Mouse (Mus musculus): Measurements from ENCODE around the gene Ireb2.
"Not testable (repeated sequence)": the region's sequence is repeated elsewhere in the genome, so short reads cannot be mapped to it uniquely, and the experiment has no call there.

Ireb2 gene

DNA sequence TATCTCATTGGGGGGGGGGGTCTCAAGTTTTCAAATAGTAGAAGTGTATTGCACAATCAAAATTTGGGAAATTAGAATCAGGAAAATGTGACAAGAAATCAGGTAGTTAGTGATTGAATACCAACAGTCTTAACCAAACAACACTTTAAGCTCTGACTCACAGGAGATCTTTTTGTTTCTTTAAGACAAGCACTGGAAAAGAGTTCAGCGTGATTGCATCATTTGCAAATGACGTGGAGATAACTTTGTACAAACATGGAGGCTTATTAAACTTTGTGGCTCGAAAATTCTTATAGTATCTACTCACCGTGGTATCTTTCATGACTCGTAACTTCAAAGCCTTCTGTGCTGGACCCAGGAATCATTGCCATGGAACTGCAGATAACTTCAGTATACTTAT, 45.9 kb downstream of the Ireb2 start:
- DNase-seq: no peak

DNA sequence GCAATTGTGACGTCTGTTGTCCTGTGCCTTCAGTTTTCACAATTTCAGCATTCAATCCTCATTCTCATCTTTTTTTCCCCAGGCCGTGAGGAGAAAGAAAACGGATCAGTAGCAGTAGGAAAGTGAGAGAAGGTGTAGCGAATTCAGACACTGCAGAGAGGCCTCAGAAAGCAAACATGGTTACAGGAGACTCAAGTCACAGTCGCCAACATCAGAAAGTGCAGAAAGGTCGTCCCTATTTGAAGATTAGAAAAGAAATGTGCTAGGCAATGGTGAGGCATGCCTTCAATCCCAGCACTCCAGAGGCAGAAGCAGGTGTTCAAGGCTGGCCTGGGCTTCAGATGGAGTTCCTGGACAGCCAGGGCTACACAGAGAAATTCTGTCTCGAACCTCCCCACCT, 52.0 kb downstream of the Ireb2 start:
- DNase-seq: no peak

DNA sequence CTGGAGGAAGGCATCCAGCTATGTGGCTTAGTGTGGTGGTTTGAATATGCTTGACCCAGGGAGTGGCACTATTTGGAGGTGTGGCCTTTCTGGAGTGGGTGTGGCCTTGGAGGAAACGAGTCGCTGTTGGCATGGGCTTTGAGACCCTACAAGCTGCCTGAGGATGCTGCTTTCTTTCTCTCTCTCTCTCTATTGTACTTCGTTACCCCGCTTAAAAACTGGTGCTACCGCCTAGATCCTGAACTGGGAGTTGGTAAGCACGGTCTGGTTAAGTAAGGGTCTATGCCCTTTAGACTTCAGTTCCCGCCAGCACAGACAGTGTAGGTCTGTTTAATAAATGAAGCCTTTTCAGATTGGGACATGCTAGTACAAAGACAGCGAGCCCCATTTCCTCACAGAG, 52.8 kb downstream of the Ireb2 start:
- DNase-seq: no peak

DNA sequence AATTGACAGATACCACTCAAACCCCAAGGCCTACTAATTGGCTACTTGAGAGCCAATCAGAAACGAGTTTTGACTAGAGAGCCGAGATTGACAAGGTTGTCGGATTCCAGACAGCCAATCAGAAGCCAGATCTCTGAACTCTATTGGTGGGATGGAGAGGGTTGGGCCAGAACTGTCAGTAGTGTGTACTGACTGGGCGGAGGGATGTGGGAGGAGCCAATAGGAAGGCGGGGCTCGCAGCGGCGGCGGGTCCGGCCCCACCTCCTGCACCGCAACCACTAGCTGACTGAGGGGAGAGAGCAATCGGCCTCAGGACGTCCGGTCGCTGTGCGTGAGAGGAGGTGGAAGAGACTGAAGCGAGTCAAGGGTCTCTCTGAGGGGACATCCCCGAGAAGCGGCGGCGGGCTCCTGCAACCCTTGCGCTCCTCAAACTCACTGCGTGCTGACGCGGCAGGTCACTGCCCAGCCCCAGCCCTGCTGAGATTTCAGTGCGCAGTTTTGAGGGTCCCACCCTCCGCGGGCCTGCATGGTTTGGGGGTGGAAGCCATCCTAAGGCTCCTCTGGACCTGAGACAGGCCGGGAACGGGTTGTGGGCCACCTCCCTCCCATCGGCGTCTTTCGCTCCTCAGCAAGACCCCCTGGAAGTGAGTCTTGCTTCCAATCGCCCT, 53.6 kb downstream of the Ireb2 start, which contains the start of gene Hykk:
Gene Hykk (plus strand): TSS at position 274 of the 668 bp plus-strand sequence.
- peak; percentile 93 for DNase-seq

DNA sequence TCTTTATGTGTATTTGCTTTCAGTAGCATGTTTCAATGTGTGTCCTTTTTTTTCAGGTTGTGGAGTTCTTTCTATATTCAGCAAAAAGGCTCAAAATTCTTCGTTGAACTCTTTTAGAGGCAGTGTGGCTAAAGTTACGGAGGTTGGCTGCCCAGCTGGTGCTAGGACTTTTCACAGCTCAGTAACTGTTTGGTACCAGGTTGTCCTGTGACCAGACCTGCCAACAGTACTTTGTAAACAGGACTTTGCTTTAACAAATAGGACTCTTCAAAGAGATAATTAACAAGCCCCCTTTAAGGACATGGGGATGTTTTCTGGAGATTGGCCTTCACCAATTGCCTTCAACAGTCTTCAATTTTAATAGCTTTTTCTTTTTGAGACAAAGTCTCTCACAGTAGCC, 54.6 kb downstream of the Ireb2 start:
- DNase-seq: no peak

DNA sequence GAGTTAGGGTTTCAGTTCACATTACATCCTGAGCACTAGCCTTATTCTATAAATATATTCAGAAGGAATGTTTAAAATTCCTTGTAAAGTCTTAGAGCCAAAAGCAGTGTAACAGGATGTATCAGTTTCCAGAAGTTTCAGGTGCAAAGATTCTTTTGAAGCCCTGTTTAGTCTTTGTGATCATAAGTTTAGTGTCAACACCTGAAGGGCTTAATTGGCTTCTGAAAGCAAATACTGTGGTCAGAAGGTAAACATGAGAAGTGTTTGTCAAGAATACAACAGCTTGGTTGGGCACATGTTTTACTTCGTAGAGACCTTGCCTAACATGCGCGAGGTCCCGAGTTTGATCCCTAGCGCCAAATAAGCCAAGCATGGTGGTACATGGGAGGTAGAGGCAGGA, 55.2 kb downstream of the Ireb2 start:
- no peak for DNase-seq

DNA sequence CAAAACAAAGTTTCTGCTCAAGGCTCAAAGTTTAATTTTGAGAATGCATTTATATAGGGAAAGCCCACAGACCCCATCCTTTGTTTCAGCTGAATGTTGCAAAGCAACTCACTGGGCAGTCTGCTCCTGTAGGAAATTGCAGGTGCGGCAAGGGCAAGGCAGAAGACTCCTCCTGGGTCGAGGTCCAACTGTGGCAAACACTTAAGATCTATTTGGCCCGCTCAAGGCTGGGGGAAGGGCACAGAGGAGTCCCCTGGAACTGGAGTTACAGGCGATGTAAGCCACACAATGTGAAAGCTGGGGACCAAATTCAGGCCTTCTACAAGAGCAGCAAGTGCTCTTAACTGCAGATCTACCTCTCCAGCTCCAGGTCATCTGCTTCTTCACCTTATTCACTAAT, 56.4 kb downstream of the Ireb2 start:
- DNase-seq: no peak

DNA sequence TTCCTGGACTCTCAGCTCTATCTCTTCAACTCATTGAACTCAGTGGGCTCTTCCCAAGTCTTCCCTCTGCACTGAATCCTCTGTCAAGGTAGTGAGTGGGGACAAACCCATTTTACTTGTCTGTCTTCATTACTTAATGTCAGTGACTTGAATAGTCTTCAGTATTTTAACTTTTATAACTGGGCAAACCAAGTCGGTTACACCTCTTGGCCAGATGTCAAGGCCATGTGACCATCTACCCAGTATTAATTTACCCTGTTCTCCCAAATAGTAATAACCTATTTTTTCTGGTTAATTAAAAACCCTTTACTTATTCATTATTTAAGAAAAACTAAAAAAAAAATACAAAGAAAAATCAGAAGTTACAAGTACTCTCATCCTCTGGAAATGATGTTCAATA, 67.2 kb downstream of the Ireb2 start:
- DNase-seq: no peak

DNA sequence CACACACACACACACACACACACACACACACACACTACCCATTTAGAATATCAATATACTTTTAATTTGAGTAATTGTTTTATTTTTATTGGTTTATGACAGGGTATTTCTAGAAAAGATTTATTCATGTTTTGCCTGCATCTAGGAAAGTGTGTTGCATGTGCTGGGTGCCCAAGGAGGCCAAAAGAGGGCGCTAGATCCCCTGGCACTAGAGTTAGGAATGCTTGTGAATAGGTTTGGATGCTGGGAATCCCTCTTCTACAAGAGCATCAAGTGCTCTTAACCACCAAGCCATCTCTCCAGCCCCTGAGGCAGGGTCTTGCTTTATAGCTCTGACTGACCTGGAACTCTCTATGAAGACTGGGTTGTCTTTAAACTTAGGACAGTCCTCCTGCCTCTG, 68.2 kb downstream of the Ireb2 start:
- DNase-seq: no peak

DNA sequence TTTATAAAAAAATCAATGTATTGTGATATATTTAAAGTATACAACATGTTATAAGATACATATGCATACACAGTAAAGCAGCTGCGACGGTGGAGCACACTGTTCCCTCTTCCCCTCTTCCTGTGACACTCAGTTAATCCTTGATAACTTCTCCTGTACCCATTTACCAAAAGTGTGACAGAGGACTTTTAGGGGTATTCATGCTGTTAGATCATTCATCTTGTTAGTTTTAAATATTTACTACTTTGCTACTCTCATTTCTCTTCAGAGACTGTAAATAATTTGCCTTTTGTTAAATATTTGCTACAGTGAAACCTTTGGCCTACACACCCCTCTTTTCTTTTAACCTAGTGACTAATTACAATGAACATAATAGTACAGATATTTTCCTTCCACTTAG, 68.8 kb downstream of the Ireb2 start:
- DNase-seq: no peak

DNA sequence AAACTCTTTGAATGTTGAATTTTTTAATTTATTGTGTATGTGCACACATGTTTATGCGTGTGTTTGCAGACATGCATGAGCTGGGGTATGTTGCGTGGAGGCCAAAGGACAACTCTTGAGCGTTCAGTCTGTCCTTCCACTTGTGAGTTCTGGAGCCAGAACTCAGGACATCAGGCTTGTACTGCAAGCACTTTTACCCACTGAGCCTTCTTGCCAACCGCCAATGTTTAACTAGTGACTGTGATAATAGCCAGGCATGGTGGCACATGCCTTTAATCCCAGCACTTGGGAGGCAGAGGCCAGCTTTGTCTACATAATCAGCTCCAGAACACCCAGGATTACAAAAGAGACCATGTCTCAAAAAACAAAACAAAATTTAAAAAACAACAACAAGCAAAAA, 78.5 kb downstream of the Ireb2 start:
- DNase-seq: no peak

DNA sequence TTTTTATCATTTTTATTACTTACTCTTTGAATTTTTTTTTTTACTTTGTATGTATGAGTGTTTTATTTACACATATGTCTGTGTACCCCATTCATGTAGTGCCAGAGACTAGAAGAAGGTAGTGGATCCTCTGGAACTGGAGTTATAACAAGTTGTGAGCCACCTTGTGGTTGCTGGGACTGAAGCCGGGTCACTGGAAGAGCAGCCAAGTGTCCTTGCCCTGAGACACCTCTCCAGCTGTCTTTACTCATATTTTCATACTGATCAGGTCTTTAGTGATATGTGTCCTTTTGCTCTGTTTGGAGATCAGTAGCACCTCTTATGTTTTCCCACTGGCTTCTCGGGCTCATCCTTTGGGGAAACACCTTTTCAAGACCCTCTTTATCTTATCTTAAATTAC, 80.9 kb downstream of the Ireb2 start:
- no peak for DNase-seq

DNA sequence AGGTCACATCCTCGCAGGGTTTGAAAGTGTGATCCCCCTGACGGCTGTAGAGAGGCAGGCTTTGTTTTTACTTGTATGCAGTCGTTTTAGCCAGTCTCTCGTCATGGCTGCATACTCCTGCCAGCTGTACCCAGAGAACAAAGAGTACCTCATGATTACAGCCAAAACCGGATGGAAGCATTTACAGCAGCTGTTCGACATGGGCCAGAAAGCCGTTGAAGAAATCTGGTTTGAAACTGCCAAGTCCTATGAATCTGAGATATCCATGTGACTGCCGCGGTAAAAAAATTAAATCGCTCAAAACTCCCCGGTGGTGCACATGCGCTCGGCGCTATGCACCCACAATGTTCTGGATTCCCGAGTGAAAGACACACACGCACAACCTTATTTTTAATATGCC, 82.7 kb downstream of the Ireb2 start:
- DNase-seq: no peak

DNA sequence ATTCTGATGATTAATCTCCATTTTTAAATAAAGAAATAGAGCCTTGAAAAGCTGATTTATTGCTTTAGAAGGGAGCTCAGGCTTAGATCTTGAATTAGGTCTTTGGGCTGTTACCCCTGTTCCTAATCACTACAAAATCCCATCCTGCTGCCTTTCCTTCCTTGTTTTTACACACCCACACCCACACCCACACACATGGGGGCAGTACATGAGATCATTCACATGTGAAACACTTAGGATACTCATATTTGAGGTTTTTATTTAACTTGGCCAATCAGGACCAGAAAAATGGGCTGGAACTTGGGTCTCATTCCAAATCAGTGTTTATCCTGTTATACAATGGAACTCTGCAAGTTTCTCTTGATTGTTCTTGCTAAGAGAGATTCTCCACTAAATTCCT, 85.9 kb downstream of the Ireb2 start:
- no peak for DNase-seq

DNA sequence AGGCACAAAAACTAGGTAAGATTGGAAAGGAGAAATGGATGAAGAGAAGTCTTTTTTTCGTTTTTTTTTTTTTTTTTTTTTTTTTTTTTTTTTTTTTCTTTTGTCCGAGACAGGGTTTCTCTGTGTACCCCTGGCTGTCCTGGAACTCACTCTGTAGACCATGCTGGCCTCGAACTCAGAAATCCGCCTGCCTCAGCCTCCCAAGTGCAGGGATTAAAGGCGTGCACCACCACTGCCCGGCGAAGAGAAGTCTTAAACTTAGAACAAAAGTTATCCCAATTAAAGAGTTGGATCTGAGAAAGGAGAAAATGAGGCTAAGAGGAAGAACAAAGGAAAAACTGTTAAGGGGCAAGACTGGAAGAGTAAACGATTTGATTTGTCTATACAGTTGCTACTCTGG, 86.6 kb downstream of the Ireb2 start:
- DNase-seq: not testable (repeated sequence)

DNA sequence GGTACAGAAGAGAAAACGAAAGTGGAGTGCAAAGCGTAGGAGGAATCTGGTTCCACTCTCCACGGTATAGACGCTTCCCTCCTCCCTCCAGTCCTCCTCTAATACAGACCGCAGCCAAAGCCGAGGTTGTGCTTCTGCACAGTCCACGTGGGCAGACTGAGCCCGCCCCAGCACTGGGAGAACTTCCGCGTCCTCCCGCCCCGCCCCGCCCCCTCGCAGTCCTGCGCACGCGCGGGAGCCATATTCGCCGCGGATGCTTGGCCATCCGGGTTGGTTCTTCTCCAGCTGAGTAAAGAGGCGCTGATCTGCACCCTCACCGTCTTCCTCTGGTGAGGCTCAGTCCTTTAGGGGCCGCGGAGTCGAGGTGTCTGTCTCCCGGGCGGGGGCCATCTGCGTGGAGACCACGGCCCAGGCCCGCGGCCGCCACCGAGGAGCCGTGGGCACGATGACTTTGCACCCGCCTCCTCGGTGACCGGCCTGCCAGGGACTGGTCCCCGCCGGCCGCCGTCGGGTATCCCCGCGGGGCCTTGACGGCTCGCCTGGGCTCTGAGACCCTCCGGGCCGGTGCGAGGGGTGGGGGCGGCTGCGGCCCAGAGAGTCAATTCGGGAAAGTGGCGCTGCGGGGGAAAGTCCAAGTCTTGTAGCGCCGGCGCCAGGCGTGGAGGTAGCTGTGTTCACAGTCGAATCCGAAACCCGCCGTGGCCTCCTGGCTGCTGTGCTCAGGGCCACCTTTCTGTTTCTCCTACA, 87.2 kb downstream of the Ireb2 start, which contains the start of the genes Psma4 and AY074887:
Gene Psma4 (plus strand): TSS at position 216 of the 747 bp plus-strand sequence.
Gene AY074887 (minus strand): TSS at position 424 of the 747 bp plus-strand sequence.
- peak; percentile 95 for DNase-seq

DNA sequence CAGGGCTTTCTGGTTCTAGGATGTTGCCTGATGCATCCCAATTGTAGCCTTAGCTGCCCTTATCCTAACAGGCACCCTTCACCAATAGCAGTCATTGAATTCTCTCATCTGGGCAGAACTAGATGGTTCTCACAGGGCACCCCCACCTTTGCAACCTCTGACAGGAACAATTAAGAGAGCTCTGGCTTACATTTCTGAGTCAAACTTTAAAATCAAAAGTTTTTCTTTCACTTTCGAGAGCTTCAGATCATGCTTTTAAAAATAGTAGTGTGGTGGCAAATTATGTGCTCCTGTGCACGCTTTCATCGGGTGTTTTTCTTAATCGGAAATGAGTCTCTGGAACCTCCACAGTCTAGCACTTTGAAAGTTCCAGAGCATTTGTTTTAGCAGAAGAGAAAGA, 97.5 kb downstream of the Ireb2 start:
- no peak for DNase-seq
